10 mouse cellular contexts compared by ENCODE assay signal in genomic region chr7:137322926-137323325, GRCm38 (mm10). TPM values are rescaled to one million over a fixed set of nuclear protein-coding genes. Genes with fewer than 3 reads are reported as not detected.
DNase-seq lines count a peak whose midpoint lies in the region; ATAC-seq and TF ChIP-seq lines count a peak whose summit lies in the region.
"Had no signal": no experiment of that assay in that cellular context is flagged by ENCODE, and none has a peak within 500 bp of the region (broad histone marks: within the 10 kb centered on the region; RNA-seq: fewer than 3 reads in every experiment).

No protein-coding gene starts in this region.

- no peak for ATAC-seq in kidney, embryonic 15.5 days (replicated peaks; ENCODE audit: low FRiP score)
- no peak for ATAC-seq in embryonic facial prominence, embryonic 14.5 days (ENCODE audit: low read depth)
- ATAC-seq in intestine, embryonic 14.5 days (replicated peaks; ENCODE audit: low FRiP score, low TSS enrichment, low read depth) = no peak
- no peak for ATAC-seq in midbrain, postnatal 0 days (ENCODE audit: low FRiP score)

- H3K4me1 ChIP-seq in kidney, embryonic 15.5 days = peaks cover 41% of the 10 kb centered on the region
- peaks cover 3% of the 10 kb centered on the region; the same call in 1 of the 2 replicates for H3K4me1 ChIP-seq in embryonic facial prominence, embryonic 14.5 days (ENCODE audit: control insufficient read depth, insufficient read depth, low read length)
- peaks cover 14% of the 10 kb centered on the region; the same call in 1 of the 2 replicates for H3K4me1 ChIP-seq in intestine, embryonic 14.5 days (replicated peaks; ENCODE audit: control insufficient read depth, insufficient read depth, low read length)
- H3K4me1 ChIP-seq in midbrain, postnatal 0 days (ENCODE audit: insufficient read depth, low read length) = no peaks in the 10 kb centered on the region

- intact Hi-C loops in left cerebral cortex, postnatal 25 days (cut with DNase I) = no loop called here

- TF ChIP-seq CTCF in midbrain, postnatal 0 days (IDR thresholded peaks at IDR 0.05) = no peak

- H3K27me3 ChIP-seq in kidney, embryonic 15.5 days = peaks cover 96% of the 10 kb centered on the region
- H3K27me3 ChIP-seq in embryonic facial prominence, embryonic 14.5 days (replicated peaks; ENCODE audit: control insufficient read depth, insufficient read depth, low read length) = peaks cover 78% of the 10 kb centered on the region
- peaks cover 80% of the 10 kb centered on the region for H3K27me3 ChIP-seq in intestine, embryonic 14.5 days (replicated peaks; ENCODE audit: control insufficient read depth, insufficient read depth, low read length)
- peaks cover 62% of the 10 kb centered on the region for H3K27me3 ChIP-seq in midbrain, postnatal 0 days (ENCODE audit: insufficient read depth, low read length)

- peak overlapping the region; percentile 29; the same call in 1 of the 2 replicates for H3K9ac ChIP-seq in kidney, embryonic 15.5 days
- H3K9ac ChIP-seq in embryonic facial prominence, embryonic 14.5 days (ENCODE audit: low read depth, low read length) = peak overlapping the region; percentile 62
- H3K9ac ChIP-seq in intestine, embryonic 14.5 days (ENCODE audit: low read length) = no peak overlapping the region
- H3K9ac ChIP-seq in midbrain, postnatal 0 days (replicated peaks; ENCODE audit: low read length, poor library complexity, severe bottlenecking) = peak overlapping the region; percentile 42

- H3K4me3 ChIP-seq in kidney, embryonic 15.5 days (replicated peaks) = peak overlapping the region; percentile 45
- peak overlapping the region; percentile 77 for H3K4me3 ChIP-seq in embryonic facial prominence, embryonic 14.5 days (ENCODE audit: low read depth, low read length)
- H3K4me3 ChIP-seq in intestine, embryonic 14.5 days (ENCODE audit: low read depth, low read length) = peak overlapping the region; percentile 41
- H3K4me3 ChIP-seq in midbrain, postnatal 0 days (ENCODE audit: low read depth, low read length) = peak overlapping the region; percentile 43

- DNase-seq in kidney, postnatal 14 days = no peak
- no peak for DNase-seq in embryonic facial prominence, embryonic 14.5 days (ENCODE audit: low spot score)
- no peak for DNase-seq in intestine, embryonic 14.5 days (ENCODE audit: low spot score)
- DNase-seq in midbrain, postnatal 0 days (ENCODE audit: low spot score) = no peak
- DNase-seq in adrenal gland, adult 8-10 months = no peak
- no peak for DNase-seq in left cerebral cortex, postnatal 25 days (ENCODE audit: low spot score in 2 of 2)
- no peak for DNase-seq in cerebellum, postnatal 14 days

- H3K9me3 ChIP-seq in kidney, embryonic 15.5 days (replicated peaks) = no peaks in the 10 kb centered on the region
- H3K9me3 ChIP-seq in embryonic facial prominence, embryonic 14.5 days (ENCODE audit: control insufficient read depth, low read length) = no peaks in the 10 kb centered on the region
- peaks cover 3% of the 10 kb centered on the region; the same call in 1 of the 2 replicates for H3K9me3 ChIP-seq in intestine, embryonic 14.5 days (ENCODE audit: control insufficient read depth, low read length)
- H3K9me3 ChIP-seq in midbrain, postnatal 0 days (ENCODE audit: low read length) = no peaks in the 10 kb centered on the region

- no peaks in the 10 kb centered on the region for H3K36me3 ChIP-seq in kidney, embryonic 15.5 days
- no peaks in the 10 kb centered on the region for H3K36me3 ChIP-seq in embryonic facial prominence, embryonic 14.5 days (ENCODE audit: control insufficient read depth, insufficient read depth, low read length)
- H3K36me3 ChIP-seq in intestine, embryonic 14.5 days (ENCODE audit: control insufficient read depth, insufficient read depth, low read length) = no peaks in the 10 kb centered on the region
- no peaks in the 10 kb centered on the region for H3K36me3 ChIP-seq in midbrain, postnatal 0 days (ENCODE audit: insufficient read depth, low read length)

- H3K4me2 ChIP-seq in kidney, embryonic 15.5 days = peak overlapping the region; percentile 66
- H3K4me2 ChIP-seq in embryonic facial prominence, embryonic 14.5 days (ENCODE audit: low read depth, low read length) = peak overlapping the region; percentile 84
- peak overlapping the region; percentile 62 for H3K4me2 ChIP-seq in intestine, embryonic 14.5 days (ENCODE audit: low read length)
- peak overlapping the region; percentile 61 for H3K4me2 ChIP-seq in midbrain, postnatal 0 days (ENCODE audit: low read depth, low read length, poor library complexity, severe bottlenecking)

- no peak overlapping the region for H3K27ac ChIP-seq in kidney, embryonic 15.5 days
- no peak overlapping the region for H3K27ac ChIP-seq in embryonic facial prominence, embryonic 14.5 days (replicated peaks; ENCODE audit: low read depth, low read length)
- H3K27ac ChIP-seq in intestine, embryonic 14.5 days (ENCODE audit: low read depth) = no peak overlapping the region
- H3K27ac ChIP-seq in midbrain, postnatal 0 days (ENCODE audit: low read depth, low read length) = no peak overlapping the region

- WGBS in kidney, embryonic 15.5 days = under 1% methylated on average over 21 of the region's 21 CpGs
- WGBS in embryonic facial prominence, embryonic 14.5 days = 0% methylated on average over 5 of the region's 21 CpGs
- 3% methylated on average over 19 of the region's 21 CpGs for WGBS in intestine, embryonic 14.5 days
- WGBS in midbrain, postnatal 0 days = under 1% methylated on average over 20 of the region's 21 CpGs

RNA-seq across cellular contexts. Expression of gene Ebf3, which starts 8.7 kb away (rescaled TPM):
- 1.5 and 1.6 TPM in 2 replicates for polyA plus RNA-seq in kidney, embryonic 15.5 days (2015; fragmentation: Nextera tagmentation; extraction: Ambion mirVana)
- polyA plus RNA-seq in embryonic facial prominence, embryonic 14.5 days (2014; fragmentation: Nextera tagmentation; extraction: Ambion mirVana) = 7.4 and 9.1 TPM in 2 replicates
- 1.1 and 1.4 TPM in 2 replicates for polyA plus RNA-seq in intestine, embryonic 14.5 days (2014; fragmentation: Nextera tagmentation; extraction: Ambion mirVana)
- 90.4 and 103 TPM in 2 replicates for total RNA-seq in midbrain, postnatal 0 days (2014; rRNA removed)
- polyA plus RNA-seq in midbrain, postnatal 0 days (2015; fragmentation: Nextera tagmentation; extraction: Ambion mirVana) = 5.3 and 7.1 TPM in 2 replicates
- 1 to 10 TPM; 1.2 to 4.9 (median 2.8) TPM for total RNA-seq in adrenal gland, adult 8-10 months (2022)
- total RNA-seq in left cerebral cortex, postnatal 25 days (2021) = under 1 TPM; 0.78 to 0.85 TPM
- total RNA-seq: MEL had no signal
- polyA plus RNA-seq: liver, embryonic 16.5 days had no signal
